Mouse (Mus musculus): ENCODE results near the gene Sp100. TPM values are rescaled to one million over a fixed set of nuclear protein-coding genes. Genes with fewer than 3 reads are reported as not detected.

Gene Sp100
- polyA plus RNA-seq, 1 experiment, result 291 TPM

- TF ChIP-seq CTCF (IDR thresholded peaks at IDR 0.05; ENCODE audit: low read depth, low read length) (no peak), POLR2A (IDR thresholded peaks at IDR 0.05; ENCODE audit: borderline replicate concordance, low read depth, low read length) (no peak)
- Histone ChIP-seq H3K27ac (ENCODE audit: insufficient read depth, low read depth, low read length) (peak overlapping the region; percentile 86; the same call in 1 of the 2 replicates), H3K4me1 (ENCODE audit: control insufficient read depth, insufficient read depth, low read length) (peaks cover 21% of the 10 kb centered on the region), H3K4me3 (ENCODE audit: insufficient read depth, low read length) (peak overlapping the region; percentile 70)
These were observed 84.7 kb downstream of the Sp100 start for GRCm38 (mm10) chr1:85734511-85734910.

GRCm38 (mm10) chr1:85735463-85736123 lies 85.8 kb downstream of the Sp100 start:
- Histone ChIP-seq H3K4me3 (ENCODE audit: insufficient read depth, low read length) (peak overlapping the region; percentile 70), H3K27ac (ENCODE audit: insufficient read depth, low read depth, low read length) (peak overlapping the region; percentile 86), H3K4me1 (ENCODE audit: control insufficient read depth, insufficient read depth, low read length) (peaks cover 18% of the 10 kb centered on the region)
- TF ChIP-seq CTCF (IDR thresholded peaks at IDR 0.05; ENCODE audit: low read depth, low read length), result no peak
- no peak for TF ChIP-seq POLR2A (IDR thresholded peaks at IDR 0.05; ENCODE audit: borderline replicate concordance, low read depth, low read length)

- no peak for TF ChIP-seq POLR2A (IDR thresholded peaks at IDR 0.05; ENCODE audit: borderline replicate concordance, low read depth, low read length)
- TF ChIP-seq CTCF (IDR thresholded peaks at IDR 0.05; ENCODE audit: low read depth, low read length), result no peak
- Histone ChIP-seq H3K4me3 (ENCODE audit: insufficient read depth, low read length) (peak overlapping the region; percentile 70), H3K27ac (ENCODE audit: insufficient read depth, low read depth, low read length) (peak overlapping the region; percentile 86), H3K4me1 (ENCODE audit: control insufficient read depth, insufficient read depth, low read length) (peaks cover 18% of the 10 kb centered on the region)
These were observed 86.8 kb downstream of the Sp100 start for GRCm38 (mm10) chr1:85736355-85737184.

GRCm38 (mm10) chr1:85739000-85739399 lies 89.2 kb downstream of the Sp100 start:
- Histone ChIP-seq H3K27ac (ENCODE audit: insufficient read depth, low read depth, low read length) (no peak overlapping the region), H3K4me1 (ENCODE audit: control insufficient read depth, insufficient read depth, low read length) (peaks cover 7% of the 10 kb centered on the region), H3K4me3 (ENCODE audit: insufficient read depth, low read length) (no peak overlapping the region)
- TF ChIP-seq POLR2A (IDR thresholded peaks at IDR 0.05; ENCODE audit: borderline replicate concordance, low read depth, low read length), result no peak

GRCm38 (mm10) chr1:85739819-85740218 lies 90.0 kb downstream of the Sp100 start:
- no peak for TF ChIP-seq CTCF (IDR thresholded peaks at IDR 0.05; ENCODE audit: low read depth, low read length)
- TF ChIP-seq POLR2A (IDR thresholded peaks at IDR 0.05; ENCODE audit: borderline replicate concordance, low read depth, low read length), result no peak
- H3K4me1 ChIP-seq (ENCODE audit: control insufficient read depth, insufficient read depth, low read length), result peaks cover 3% of the 10 kb centered on the region; the same call in 1 of the 2 replicates
- H3K4me3 ChIP-seq (ENCODE audit: insufficient read depth, low read length), result no peak overlapping the region
- no peak overlapping the region for H3K27ac ChIP-seq (ENCODE audit: insufficient read depth, low read depth, low read length)

- Histone ChIP-seq H3K4me3 (ENCODE audit: insufficient read depth, low read length) (no peak overlapping the region), H3K4me1 (ENCODE audit: control insufficient read depth, insufficient read depth, low read length) (peaks cover 3% of the 10 kb centered on the region; the same call in 1 of the 2 replicates), H3K27ac (ENCODE audit: insufficient read depth, low read depth, low read length) (no peak overlapping the region)
- TF ChIP-seq POLR2A (IDR thresholded peaks at IDR 0.05; ENCODE audit: borderline replicate concordance, low read depth, low read length) (no peak), CTCF (IDR thresholded peaks at IDR 0.05; ENCODE audit: low read depth, low read length) (no peak)
These were observed 91.1 kb downstream of the Sp100 start for GRCm38 (mm10) chr1:85740923-85741322.

- H3K4me1 ChIP-seq (ENCODE audit: control insufficient read depth, insufficient read depth, low read length), result peaks cover 6% of the 10 kb centered on the region
- H3K27ac ChIP-seq (ENCODE audit: insufficient read depth, low read depth, low read length), result no peak overlapping the region
- TF ChIP-seq CTCF (IDR thresholded peaks at IDR 0.05; ENCODE audit: low read depth, low read length) (no peak), POLR2A (IDR thresholded peaks at IDR 0.05; ENCODE audit: borderline replicate concordance, low read depth, low read length) (no peak)
- H3K4me3 ChIP-seq (ENCODE audit: insufficient read depth, low read length), result no peak overlapping the region
These were observed 92.5 kb downstream of the Sp100 start for GRCm38 (mm10) chr1:85742333-85742732.

- Histone ChIP-seq H3K4me1 (ENCODE audit: control insufficient read depth, insufficient read depth, low read length) (peaks cover 13% of the 10 kb centered on the region), H3K27ac (ENCODE audit: insufficient read depth, low read depth, low read length) (no peak overlapping the region), H3K4me3 (ENCODE audit: insufficient read depth, low read length) (no peak overlapping the region)
- no peak for TF ChIP-seq CTCF (IDR thresholded peaks at IDR 0.05; ENCODE audit: low read depth, low read length)
- TF ChIP-seq POLR2A (IDR thresholded peaks at IDR 0.05; ENCODE audit: borderline replicate concordance, low read depth, low read length), result no peak
These were observed 93.2 kb downstream of the Sp100 start for GRCm38 (mm10) chr1:85742916-85743505.

GRCm38 (mm10) chr1:85744539-85744938 lies 94.8 kb downstream of the Sp100 start:
- H3K4me1 ChIP-seq (ENCODE audit: control insufficient read depth, insufficient read depth, low read length), result peaks cover 24% of the 10 kb centered on the region

More at GRCm38 (mm10) chr1:85744539-85744938, 94.8 kb downstream of the Sp100 start:
- H3K4me3 ChIP-seq (ENCODE audit: insufficient read depth, low read length), result no peak overlapping the region
- H3K27ac ChIP-seq (ENCODE audit: insufficient read depth, low read depth, low read length), result no peak overlapping the region
- TF ChIP-seq CTCF (IDR thresholded peaks at IDR 0.05; ENCODE audit: low read depth, low read length) (no peak), POLR2A (IDR thresholded peaks at IDR 0.05; ENCODE audit: borderline replicate concordance, low read depth, low read length) (no peak)

Measured in bone marrow macrophage, adult 2 months (primary cell).